Mouse (Mus musculus) neural tube, embryonic 14.5 days (tissue): ENCODE measurements around the gene 4931423N10Rik. TPM values are rescaled to one million over a fixed set of nuclear protein-coding genes. Genes with fewer than 3 reads are reported as not detected.
"Not testable (repeated sequence)": the region's sequence is repeated elsewhere in the genome, so short reads cannot be mapped to it uniquely, and the experiment has no call there.

Experiments
- ATAC-seq: fragments of 200-750 bp; cut with Nextera tagmentation; 2 replicates; pipeline ENCODE4 v1.8.0; 2017; ENCODE audit warnings: low read depth, mild to moderate bottlenecking, moderate TSS enrichment, moderate library complexity
- H3K27ac ChIP-seq: fragments of 300-500 bp; sonication (generic); 2 replicates; pipeline ENCODE4 v1.5.1; 2014; ENCODE audit warnings: low read depth, mild to moderate bottlenecking, control low read depth, low read length, moderate library complexity, mixed read lengths
- H3K27me3 ChIP-seq: fragments of 300-500 bp; sonication (generic); 2 replicates; pipeline ENCODE4 v1.6.1; 2014; ENCODE audit warnings: low read length; ENCODE audit not compliant: control insufficient read depth, insufficient read depth
- H3K36me3 ChIP-seq: fragments of 300-500 bp; sonication (generic); 2 replicates; pipeline ENCODE4 v1.6.1; 2014; ENCODE audit warnings: low read length, mixed read lengths; ENCODE audit not compliant: control insufficient read depth, insufficient read depth
- H3K4me1 ChIP-seq: fragments of 300-500 bp; sonication (generic); 2 replicates; pipeline ENCODE4 v1.6.1; 2014; ENCODE audit warnings: low read length; ENCODE audit not compliant: control insufficient read depth, insufficient read depth
- H3K4me2 ChIP-seq: fragments of 300-500 bp; sonication (generic); 2 replicates; pipeline ENCODE4 v1.6.1; 2014; ENCODE audit warnings: mild to moderate bottlenecking, low read depth, low read length, control low read depth
- H3K4me3 ChIP-seq: fragments of 300-500 bp; sonication (generic); 2 replicates; pipeline ENCODE4 v1.5.1; 2014; ENCODE audit warnings: low read depth, low read length, control low read depth, mixed read lengths
- H3K9ac ChIP-seq: fragments of 300-500 bp; sonication (generic); replicated peaks from 2 replicates; pipeline ENCODE4 v1.6.1; 2014; ENCODE audit warnings: low read depth, mild to moderate bottlenecking, control low read depth, low read length, mixed read lengths
- H3K9me3 ChIP-seq: fragments of 300-500 bp; sonication (generic); 2 replicates; pipeline ENCODE4 v1.6.1; 2016; ENCODE audit warnings: low read length; ENCODE audit not compliant: control insufficient read depth
- WGBS: fragments of 180-500 bp; shearing (Covaris S2); extraction: QIAGEN DNeasy Blood & Tissue Kit; methylation state at CpG from one replicate; pipeline ENCODE4 v1.1.7; 2014; 5-methylcytosine and 5-hydroxymethylcytosine counted together
- polyA plus RNA-seq: library from polyadenylated mRNA; unstranded; fragments of >200 nt; fragmentation: Nextera tagmentation; extraction: Ambion mirVana; gene quantifications from 2 replicates; pipeline ENCODE4 v1.2.1, GENCODE M21; 2014

Gene 4931423N10Rik
- polyA plus RNA-seq, 1 experiment from 2014 or later, result 0.21 TPM

DNA sequence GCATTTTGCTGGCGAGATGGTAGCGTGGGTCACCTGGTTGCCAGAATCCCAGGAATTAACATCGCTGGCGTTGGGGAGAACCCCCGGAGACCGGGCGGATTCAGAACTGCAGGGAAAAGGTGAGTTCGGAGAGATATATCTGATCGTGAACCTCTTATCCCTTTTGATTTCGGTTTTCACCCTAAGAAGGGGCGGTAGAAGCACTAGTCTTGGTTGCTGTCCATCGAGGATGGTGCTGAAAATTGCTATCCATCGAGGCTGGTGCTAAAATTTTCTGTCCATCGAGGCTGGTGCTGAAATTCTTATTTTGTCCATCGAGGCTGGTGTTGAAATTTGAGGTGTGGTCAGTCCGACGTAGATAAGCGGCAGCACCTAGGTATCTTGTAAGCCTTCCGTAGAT is 83.7 kb downstream of the 4931423N10Rik start:
- H3K9me3 ChIP-seq, H3K9ac ChIP-seq, H3K36me3 ChIP-seq, H3K4me3 ChIP-seq, H3K4me1 ChIP-seq, H3K27ac ChIP-seq, H3K27me3 ChIP-seq, H3K4me2 ChIP-seq, ATAC-seq: not testable (repeated sequence)
- WGBS, result 61% methylated on average over 19 of the region's 19 CpGs

DNA sequence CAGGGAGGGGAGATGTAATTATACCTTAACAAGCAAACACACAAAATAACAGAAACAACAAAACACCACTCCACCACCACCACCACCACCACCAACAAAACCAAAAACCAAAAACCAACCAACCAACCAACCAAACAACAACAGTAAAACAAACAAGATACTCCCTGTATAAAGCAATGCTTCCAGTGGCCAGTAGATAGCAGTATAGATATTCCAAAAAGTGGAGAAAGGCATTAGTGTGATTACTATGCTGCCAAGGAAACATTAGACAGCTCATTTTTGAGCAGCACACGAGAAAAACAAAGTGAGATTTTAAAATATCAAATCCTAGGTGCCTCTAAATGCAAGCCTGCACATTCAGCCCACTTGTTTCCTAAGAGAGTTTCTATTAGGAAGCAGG is 107.6 kb downstream of the 4931423N10Rik start:
- no peak overlapping the region for H3K27ac ChIP-seq

More for the DNA sequence above, 107.6 kb downstream of the 4931423N10Rik start:
- H3K4me2 ChIP-seq, result no peak overlapping the region
- H3K9ac ChIP-seq, result no peak overlapping the region
- no peaks in the 10 kb centered on the region for H3K9me3 ChIP-seq
- no peaks in the 10 kb centered on the region for H3K4me1 ChIP-seq
- 6% methylated on average over 1 of the region's 1 CpGs for WGBS
- no peak overlapping the region for H3K4me3 ChIP-seq
- H3K27me3 ChIP-seq, result no peaks in the 10 kb centered on the region
- H3K36me3 ChIP-seq, result no peaks in the 10 kb centered on the region
- no peak for ATAC-seq

Other genes starting within 250 kb of the 4931423N10Rik start
- gene Abi1, start 167.2 kb upstream of the 4931423N10Rik start, polyA plus RNA-seq, result 58.9 and 64.8 TPM in 2 replicates
- gene Acbd5, start 139.3 kb upstream of the 4931423N10Rik start, polyA plus RNA-seq, result 70.0 and 78.3 TPM in 2 replicates
- gene Mastl, start 51.5 kb upstream of the 4931423N10Rik start, polyA plus RNA-seq, result 1.6 and 2.3 TPM in 2 replicates
- 69.6 and 70.4 TPM in 2 replicates for gene Yme1l1, start 51.1 kb upstream of the 4931423N10Rik start, polyA plus RNA-seq
- 5.3 and 6.9 TPM in 2 replicates for gene Nxph2, start 113.8 kb downstream of the 4931423N10Rik start, polyA plus RNA-seq